Mouse (Mus musculus) retina, postnatal 7 days (tissue): ENCODE results near the gene Cmpk2.
"Not testable (repeated sequence)": the region's sequence is repeated elsewhere in the genome, so short reads cannot be mapped to it uniquely, and the experiment has no call there.

Experiments used
- DNase-seq: peaks from one replicate; pipeline ENCODE4 v3.0.0-alpha.2; 2012; ENCODE audit warnings: low read depth, low spot score

The Cmpk2 gene

DNA sequence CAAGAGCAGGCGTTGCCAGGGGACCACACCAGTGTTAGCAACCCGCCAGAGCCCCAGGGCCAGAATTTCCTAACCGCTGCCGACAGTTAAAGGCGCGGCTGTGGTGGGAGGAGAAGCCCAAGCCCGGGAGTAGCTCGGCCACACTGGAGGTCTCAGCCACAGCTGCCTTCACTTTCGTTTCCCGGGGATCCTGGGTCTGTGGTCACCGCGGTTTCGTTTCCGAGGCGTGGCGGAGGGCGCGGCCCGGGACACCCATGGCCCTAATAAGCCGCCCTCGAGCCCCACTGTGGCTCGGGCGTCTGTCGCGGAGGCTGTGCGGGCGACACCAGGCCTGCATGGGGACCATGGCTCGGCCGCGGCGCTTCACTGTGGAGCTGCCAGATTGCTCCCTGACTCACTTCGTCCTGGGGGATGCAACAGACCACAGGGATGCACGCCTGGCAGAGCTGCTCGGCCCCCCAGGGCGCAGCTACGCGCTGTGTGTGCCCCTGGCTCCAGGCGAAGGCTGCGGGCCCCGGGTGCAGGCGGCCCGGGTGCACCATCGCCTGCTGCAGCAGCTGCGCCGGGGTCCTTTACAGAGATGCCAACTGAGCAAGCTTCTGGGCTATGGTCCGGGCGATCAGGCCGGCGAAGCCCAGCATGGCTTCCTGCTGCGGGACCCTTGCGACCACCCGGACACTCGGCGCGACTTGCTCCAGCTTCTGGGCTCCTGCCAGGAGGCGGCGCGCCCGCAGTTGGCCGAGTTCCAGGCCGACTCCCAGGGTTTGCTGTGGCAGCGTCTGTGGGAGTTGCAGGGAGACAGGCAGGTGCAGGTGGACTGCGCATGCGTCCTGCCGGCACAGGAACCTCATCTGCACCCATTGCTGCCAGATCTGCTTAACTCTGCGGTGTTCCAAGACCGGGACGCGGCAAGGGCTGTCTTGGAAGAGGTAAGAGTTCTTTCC is at the start of gene Cmpk2:
Cmpk2 (plus strand) TSS at position 107 of the 944 bp plus-strand sequence.
- DNase-seq: peak; percentile 66

DNA sequence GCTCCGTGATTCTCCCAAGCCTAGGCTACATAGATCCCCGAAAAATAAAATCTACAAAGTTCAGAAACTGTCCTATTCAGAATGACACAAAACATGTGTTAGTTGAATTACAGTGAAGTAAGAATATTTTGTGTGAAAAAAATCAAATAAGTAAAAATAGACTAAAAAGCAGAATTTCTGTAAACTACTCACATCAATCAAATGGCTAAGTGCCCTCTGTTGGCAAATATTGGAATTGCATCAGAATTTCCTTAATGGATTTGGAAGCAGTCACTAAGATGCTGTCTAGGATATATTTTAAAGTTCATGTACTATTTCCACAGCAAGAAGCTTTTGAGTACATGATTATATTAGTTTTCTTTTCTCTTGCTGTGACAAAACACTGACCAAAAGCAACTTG is 44.2 kb upstream of the Cmpk2 start:
- DNase-seq: no peak

DNA sequence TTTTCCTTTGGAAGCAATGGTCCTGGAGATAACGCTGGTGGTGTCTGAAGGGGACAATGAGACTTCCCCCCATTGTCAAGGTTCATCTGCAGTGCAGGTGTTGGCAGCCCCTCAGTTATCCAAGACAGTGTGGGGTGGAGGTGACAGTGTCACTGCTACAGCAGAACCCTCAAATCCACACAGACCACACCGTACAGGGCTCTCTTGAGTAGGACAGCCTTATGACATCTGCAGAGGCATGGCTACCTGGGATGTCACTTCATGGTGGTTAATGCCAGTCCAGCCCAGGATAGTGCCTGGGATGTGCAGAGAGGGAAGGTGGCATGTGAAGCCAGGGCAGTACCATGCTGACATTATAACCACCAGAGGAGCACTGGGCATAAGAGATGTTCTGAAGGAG is 40.2 kb upstream of the Cmpk2 start:
- not testable (repeated sequence) for DNase-seq

DNA sequence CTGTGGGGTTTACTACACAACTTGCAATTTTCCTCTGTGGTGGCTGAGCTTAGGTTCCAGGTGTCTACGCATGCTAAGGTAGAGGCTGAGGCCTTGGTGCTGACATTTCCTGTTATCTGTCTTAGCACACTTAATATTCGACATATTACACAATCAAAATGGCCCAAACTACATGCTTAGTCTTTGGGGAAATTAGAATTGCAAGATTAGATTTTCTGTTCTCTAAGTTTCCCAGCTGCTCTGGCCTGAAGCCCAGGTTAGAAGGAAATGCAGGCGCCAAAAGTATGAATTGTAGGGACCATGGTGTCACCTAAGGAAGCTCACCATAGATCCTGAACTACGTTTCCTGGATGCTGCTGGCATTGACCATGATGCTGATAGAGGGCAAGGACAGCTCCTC is 32.7 kb upstream of the Cmpk2 start:
- no peak for DNase-seq

DNA sequence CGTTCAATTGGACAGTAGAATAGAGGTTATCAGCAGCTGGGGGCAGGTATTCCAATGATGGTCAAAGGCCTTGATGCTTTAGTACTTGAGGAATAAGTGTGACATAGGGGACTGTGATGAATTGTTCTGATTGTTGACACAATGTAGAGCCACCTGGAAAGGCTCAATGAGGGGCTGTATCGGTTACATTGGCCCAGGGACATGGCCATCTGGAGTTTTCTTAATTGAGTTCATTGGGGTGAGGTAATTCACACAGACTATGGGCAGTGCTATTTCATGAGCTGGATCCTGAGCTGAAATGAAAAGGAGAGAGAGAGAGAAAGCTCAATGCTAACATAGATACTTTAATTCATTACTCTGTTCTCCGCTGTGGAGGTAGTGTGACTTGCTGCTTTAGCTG is 31.1 kb upstream of the Cmpk2 start:
- DNase-seq: no peak

DNA sequence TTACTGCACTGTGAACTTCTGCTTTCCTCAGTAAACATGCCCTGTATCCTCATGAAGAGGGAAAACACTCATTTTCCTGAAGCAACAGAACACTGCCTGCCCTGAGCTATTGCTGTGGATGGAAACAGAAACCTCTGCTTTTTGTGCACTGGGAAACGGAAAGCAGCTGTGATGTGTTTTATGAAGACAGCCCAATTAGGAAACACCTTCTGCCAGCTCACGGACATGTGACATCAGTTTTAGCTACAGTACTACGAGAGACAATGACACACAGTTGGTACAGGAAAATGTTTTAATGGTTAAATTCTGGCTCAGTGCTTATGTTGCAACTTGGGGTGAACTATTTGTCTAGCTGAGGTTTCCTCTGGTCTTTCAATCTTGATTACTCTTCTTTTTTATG is 29.6 kb upstream of the Cmpk2 start:
- DNase-seq: no peak

DNA sequence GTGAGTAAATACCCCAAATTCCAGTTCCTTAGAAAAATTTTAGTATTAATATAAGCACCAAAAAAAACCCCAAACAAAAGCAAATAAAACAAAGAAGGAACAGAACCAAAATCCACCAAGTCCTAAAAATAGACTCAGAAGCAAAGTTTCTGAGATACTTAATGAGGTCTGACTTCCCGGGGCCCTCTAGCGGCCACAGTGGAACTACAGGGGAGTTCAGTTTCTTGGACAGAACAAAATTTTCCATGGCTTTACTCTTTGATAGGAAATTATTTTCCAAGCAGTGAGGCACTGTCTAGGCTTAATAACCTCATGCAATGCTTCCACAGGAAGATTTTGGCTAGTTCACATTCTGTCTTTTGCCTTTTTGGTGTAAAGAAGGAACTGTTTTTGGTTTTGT is 24.9 kb upstream of the Cmpk2 start:
- DNase-seq: no peak

GRCm38 (mm10) chr12:26444511-26444910 is 24.5 kb upstream of the Cmpk2 start:
- no peak for DNase-seq

- DNase-seq: no peak
Measured at GRCm38 (mm10) chr12:26446377-26447045, 22.5 kb upstream of the Cmpk2 start.

DNA sequence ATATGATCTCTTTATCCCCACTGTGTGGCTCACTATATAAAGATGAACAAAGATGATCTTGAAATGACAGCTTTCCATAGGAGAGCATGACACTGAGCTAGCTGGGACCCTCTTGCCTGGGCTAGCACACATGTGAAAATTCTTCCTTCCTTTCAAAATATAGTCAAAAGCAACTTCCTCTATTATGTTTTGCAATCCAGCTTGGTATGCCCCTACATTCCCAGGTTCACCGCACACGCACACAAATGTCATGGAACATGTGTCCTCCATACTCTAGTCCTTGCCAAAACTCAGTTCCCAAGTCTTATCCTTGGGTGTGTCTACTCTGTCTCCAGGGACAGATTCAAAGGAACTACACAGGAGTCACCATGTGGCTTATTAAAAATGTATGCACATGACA is 19.5 kb upstream of the Cmpk2 start:
- DNase-seq: no peak

DNA sequence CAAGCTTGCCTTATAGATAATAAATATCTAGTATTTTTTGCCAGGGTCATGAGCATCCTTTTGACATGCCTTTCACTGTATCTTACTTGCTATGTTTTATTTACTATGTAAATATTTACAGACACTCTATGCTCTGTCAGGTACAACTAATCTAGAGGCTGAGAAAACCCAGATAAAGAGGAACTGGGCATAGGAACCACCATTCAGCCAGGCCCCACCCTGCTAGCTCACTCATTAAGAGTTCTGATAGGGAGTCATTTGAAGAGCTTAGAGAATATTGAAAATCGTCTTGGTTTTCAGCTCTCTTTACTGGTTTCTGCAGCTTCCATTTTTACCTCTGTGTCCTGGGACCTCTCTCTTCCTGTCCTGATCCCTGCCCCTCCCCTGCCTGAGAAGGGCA is 17.9 kb upstream of the Cmpk2 start:
- DNase-seq: no peak

GRCm38 (mm10) chr12:26452951-26453350 is 16.1 kb upstream of the Cmpk2 start:
- DNase-seq: no peak

GRCm38 (mm10) chr12:26454682-26455081 is 14.3 kb upstream of the Cmpk2 start:
- DNase-seq: no peak

DNA sequence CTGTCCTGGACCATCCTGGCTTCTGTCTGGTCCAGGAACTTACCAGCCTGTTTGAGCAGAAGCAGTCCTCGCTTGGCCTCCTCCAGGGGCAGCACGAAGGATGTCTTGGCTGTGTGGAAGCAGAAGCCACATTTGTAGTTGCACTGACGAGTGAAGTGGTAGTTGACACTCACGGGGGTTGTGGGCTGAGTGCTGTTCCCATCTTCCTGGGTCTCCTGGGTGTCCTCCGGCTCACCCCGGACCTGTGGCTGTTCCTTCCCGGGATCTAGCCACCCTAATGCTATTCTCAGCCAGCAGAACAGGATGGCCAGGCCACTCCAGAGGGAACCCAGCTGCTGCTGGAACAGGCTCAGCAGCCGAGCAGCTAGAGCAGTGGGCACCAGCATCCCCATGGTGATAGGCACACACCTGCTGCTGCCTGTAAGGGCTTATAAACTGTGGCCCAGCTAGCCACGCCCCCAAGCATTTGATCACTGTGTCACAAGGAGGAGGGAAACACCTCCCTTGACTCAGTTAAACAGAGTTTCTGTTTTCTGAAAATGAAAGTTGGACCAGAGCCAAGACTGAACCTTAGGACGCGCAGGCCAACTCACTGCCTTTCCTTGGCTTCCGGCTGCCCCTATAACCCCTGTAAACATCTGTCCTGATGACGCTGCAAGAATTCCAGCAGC is 12.8 kb upstream of the Cmpk2 start, which contains the start of gene Rsad2:
Rsad2 (minus strand) TSS at position 425 of the 671 bp plus-strand sequence.
- DNase-seq: no peak

DNA sequence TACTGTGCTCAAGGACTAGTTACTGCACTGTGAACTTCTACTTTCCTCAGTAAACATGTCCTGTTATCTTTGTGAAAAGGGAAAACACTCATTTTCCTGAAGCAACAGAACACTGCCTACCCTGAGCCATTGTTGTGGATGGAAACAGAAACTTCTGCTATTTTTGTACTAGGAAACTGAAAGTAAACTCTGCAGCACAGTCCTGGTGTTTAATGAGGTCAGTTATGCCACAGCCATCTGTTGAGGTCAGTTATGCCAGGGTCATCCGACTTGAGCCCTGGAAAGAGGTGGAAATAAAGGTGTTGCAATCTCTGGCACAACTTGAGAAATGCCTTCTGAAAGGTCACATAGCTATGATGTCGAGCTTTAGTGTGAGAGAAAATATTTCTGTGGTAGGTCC is 8.9 kb upstream of the Cmpk2 start:
- DNase-seq: no peak

- no peak for DNase-seq
Measured at GRCm38 (mm10) chr12:26465600-26465999, 3.4 kb upstream of the Cmpk2 start.

DNA sequence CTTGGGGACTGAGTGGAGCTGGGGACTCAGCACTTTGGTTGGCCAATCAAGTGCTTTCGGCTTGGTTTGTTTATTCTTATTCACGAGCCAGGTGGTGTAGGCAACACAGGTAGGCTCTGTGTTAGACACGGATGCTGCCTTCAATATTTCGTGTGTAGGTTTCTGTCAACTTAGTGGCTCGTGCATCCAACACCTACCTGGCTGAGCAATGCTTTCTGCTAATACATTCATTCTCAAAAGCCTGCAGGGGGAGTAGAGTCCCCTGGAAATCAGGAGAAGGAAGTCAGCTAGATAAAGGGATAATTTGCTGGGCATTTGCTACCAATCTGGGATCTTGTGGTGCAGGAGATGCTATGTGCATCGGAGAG is 1.0 kb downstream of the Cmpk2 start:
- no peak for DNase-seq

DNA sequence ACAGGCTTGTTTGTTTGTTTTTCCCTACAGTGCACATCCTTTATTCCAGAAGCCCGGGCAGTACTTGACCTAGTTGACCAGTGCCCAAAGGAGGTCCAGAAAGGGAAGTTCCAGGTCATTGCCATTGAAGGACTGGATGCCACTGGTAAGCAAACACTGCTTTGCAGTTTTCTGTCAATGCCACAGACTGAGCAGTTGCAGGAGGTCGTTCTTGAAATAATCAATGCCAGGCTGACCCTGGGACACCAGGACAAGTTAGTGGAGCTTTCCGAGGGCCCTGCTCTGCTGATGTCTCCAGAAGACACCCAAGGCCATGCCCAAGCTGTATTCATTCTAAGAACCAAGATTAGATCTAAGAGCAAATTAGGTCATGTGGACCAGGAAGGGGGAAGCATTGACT is 2.4 kb downstream of the Cmpk2 start:
- no peak for DNase-seq

DNA sequence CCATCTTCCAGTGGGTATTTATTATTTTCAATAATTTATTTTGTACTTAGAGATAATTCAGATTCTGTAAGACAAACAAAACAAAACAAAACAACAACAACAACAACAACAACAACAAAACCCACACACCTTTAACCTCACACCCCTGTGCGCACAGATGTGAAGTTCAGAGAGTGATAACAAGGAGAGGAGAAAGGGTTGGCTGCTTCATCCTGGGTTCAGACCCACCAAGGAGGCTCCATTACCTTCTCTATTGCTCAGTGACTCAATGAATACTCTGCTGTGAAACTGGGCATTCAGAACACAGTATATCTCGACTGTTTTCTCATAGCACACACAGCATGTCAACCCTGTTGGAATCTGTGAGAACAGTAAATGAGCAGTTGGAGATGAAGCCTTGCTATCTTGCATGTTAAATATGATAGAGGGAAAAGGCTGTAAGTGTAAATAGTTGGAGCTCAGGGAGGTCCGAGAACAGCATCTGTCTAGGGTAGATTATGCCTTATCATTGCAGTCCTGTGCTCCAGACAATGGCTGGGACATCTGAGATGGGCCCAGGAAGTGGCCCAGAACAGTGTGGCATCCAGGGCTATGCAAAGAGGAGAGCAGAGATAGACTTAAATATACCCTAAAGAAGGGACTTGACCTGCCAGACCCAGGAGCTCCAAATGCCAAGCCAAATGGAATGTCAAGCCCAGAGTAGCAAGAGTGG is 3.9 kb downstream of the Cmpk2 start:
- no peak for DNase-seq

DNA sequence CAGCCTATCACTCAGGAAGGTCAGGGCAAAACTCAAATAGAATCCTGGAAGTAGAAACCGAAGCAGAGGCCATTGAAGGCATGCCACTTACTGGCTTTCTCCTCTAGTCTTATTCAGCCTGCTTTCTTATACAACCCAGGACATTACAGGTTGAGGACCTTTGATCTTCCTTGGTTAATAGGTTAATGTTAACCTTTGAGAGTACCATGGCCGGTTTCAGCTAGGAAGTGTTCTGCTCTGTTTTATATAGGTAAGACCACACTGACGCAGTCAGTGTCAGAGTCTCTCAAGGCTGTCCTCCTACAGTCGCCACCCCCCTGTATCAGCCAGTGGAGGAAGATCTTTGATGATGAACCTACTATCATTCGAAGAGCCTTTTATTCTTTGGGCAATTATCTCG is 4.7 kb downstream of the Cmpk2 start:
- no peak for DNase-seq

DNA sequence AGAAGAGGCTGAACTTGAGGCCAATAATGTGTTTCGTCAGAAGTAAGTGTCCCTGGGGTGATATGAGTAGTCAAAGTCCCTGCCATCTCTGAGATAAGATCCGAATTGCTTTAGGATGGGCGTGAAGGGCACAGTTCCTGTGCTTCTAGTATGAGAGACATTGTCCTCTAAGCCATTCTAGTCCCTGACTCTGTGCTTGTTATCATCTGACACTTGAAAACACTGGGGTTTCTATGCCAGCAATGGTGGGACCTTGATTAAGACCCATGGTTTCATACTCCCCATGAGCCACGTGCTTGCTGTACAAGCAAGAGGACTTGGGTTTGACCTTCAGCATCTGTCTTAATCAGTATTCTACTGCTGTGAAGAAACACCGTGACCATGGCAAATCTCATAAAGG is 8.2 kb downstream of the Cmpk2 start:
- DNase-seq: no peak
